Mouse (Mus musculus): ENCODE results near the gene Rps26. TPM values are rescaled to one million over a fixed set of nuclear protein-coding genes. Genes with fewer than 3 reads are reported as not detected.

The Rps26 gene
- 772 and 943 TPM in 2 replicates for polyA plus RNA-seq (2012; rRNA removed)

DNA sequence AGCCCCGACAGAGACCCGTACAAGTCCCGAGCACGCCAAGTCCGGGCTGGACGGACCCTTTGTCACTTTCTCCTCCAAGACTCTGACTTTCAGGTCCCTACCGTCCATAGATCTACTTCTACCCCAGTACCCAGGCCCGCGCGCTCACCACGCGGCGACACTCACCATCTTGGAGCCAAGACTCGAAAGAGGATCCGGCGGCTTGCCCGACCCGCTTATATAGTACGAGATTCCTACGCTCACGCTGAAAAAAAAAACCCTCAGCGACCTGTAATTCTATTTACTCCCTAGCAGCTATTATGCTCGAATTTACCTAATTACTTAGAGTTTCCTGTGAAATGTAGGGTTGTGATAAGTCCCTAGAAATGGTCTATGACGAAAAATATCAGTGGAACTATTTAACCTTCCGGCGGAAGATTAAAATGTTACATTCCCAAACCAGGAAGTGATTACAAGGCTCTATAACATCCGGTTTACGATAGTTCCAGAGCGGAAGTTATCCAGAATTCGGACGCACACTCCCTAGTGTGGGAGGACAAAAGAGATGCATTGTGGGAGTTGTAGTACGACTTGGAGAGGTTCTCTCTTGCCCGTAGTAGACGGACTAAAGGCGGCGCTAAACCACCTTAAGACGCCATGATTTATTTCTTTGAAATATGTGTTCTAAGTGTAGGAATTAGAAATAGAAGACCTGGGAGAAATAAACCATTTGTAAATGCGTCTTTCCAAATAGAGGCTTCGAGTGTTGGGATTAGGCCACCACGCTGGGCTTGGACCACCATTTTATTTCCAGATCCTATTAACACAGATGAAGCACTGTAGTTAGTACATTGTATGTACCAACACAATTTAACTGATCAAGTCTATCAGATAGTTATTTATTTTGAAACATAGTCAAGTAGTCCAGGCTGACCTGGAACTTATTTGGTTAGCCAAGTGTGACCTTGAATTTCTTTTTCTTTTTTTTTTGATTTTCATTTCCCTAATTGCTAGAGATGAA, at the start of gene Rps26:
Rps26 (minus strand) TSS at position 437 of the 1,000 bp plus-strand sequence.

DNA sequence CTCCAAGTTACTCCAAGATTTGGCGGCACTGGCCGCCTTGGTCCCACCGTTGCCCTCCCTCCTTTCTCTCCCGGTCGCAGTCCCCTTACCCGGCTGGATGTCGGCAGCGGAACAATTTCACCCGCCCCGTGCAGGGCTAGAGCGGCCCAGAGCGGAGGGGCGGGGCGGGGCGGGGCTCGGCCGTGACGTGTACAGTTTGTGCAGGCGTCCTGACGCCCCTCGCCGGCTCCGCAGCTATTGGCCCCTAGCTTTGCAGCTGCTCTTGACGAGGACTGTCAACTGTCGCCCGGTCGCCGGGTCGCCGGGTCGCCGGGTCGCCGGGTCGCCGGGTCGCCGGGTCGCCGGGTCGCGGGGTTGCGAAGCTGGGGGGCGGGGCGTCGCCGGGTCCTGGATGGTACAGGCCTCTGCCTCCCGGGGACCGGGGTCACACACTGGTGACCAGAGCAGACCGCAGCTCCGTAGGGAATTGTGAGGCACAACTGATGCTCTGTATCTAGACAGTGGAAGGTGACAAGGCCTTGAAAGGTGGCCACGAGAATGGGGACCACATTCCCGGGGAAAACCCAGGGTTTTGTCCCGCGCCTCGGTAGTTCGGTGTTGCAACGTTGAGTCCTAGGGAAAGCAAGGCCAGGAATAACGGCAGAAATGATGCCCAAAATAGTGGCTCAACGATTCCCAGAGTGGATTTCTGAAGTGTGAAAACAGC, 47.4 kb upstream of the Rps26 start, which contains the start of gene Suox:
Suox (minus strand) TSS at position 311 of the 706 bp plus-strand sequence.

DNA sequence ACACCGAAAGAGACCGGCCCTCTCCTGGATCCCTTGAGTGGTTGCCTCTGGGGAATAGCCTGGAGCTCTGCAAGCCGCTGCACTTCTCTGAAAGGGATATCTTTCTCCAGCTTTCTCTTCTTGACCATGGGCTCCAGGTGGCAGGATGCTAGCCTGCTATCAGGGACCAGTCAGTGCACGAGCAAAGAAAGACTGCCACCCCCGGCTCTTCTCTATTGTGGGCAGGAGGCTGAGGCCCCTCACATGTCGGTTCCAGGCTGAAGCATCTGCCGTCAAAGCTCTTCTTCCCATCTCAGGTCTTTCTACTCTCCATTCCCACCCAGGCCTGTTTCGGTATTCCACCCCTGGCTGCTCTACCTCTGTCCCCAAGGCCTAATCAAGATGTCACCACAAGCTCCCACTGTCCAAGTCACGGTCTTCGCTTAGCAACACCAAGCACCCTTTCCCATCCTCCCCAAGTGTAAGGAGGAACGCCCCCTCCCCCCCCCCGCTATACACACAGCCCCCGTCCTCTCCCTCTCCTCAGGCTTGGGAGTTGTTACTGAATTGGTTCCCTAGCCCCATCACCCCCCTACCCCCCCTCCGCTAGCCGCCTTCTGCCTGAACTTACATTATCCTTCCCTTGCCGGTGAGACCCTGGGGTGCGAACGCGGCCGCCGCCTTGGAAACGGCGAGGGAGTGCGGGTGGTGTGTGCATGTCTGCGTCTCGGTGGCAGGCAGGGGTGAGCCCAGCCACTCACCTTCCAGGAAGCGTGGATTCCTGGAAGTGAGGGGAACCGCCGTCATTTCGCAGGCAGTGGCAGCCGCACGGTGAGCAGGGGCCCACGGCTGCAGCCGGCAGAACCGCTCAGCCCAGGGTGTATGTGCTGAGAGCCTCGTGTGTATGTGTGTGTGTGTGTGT, 18.8 kb upstream of the Rps26 start, which contains the start of gene Ikzf4:
Ikzf4 (minus strand) TSS at position 881 of the 901 bp plus-strand sequence.

DNA sequence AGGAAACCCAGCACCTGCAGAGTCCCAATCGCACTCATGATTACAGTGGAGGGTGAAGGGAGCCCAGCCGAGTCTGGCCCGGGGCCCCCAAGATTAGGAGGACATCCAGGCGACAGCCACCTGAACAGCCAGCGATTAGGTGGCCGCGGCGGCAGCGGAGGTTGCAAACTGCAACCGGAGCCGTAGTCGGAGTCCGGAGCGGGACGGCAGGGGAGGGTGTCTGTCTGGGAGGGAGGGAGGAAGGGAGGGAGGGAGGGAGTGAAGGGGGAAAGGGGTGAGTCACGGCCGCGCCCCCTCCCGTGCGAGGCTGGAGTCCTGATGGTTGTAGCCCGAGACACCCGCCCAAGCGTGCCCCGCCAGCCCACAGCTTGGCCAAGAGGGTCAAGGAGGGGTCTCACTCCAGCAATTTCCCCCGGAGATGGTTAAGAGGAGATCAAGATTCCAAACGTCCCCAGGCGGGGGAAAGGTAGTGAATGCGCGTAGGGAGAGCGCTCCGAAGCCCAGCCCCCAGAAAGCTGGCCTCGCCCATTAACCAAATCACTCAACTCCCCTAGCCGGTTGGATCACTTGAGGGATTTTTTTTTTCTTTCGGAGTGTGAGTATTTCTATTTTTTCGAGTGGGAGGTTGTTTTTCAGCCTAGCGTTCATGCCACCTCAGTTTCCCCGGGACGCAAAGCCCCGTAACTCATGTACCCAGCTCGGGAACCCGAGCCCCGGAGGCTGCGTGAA, 36.9 kb downstream of the Rps26 start, which contains the start of gene Erbb3:
Erbb3 (minus strand) TSS at position 189 of the 729 bp plus-strand sequence.

Other genes starting within 250 kb of the Rps26 start
- gene Ankrd52, start 249.6 kb downstream of the Rps26 start, polyA plus RNA-seq (2012; rRNA removed): 6.6 and 7.5 TPM in 2 replicates
- gene Slc39a5, start 225.5 kb downstream of the Rps26 start, polyA plus RNA-seq (2012; rRNA removed): 27.1 and 33.4 TPM in 2 replicates
- 23.4 and 25.4 TPM in 2 replicates for gene Nabp2, start 215.3 kb downstream of the Rps26 start, polyA plus RNA-seq (2012; rRNA removed)
- 5.3 and 6.0 TPM in 2 replicates for gene Rnf41, start 215.1 kb downstream of the Rps26 start, polyA plus RNA-seq (2012; rRNA removed)
- gene Smarcc2, start 167.5 kb downstream of the Rps26 start, polyA plus RNA-seq (2012; rRNA removed): 29.4 and 31.2 TPM in 2 replicates
- gene Myl6, start 132.6 kb downstream of the Rps26 start, polyA plus RNA-seq (2012; rRNA removed): 684 and 704 TPM in 2 replicates
- gene Myl6b, start 128.1 kb downstream of the Rps26 start, polyA plus RNA-seq (2012; rRNA removed): 1.3 and 2.6 TPM in 2 replicates
- 8.9 and 10.3 TPM in 2 replicates for gene Esyt1, start 100.9 kb downstream of the Rps26 start, polyA plus RNA-seq (2012; rRNA removed)
- 3.4 and 3.9 TPM in 2 replicates for gene Zc3h10, start 79.0 kb downstream of the Rps26 start, polyA plus RNA-seq (2012; rRNA removed)
- 2,339 and 2,756 TPM in 2 replicates for gene Rpl41, start 77.4 kb downstream of the Rps26 start, polyA plus RNA-seq (2012; rRNA removed)
- gene Pa2g4, start 60.8 kb downstream of the Rps26 start, polyA plus RNA-seq (2012; rRNA removed): 134 TPM in 2 replicates
- 1.6 and 1.8 TPM in 2 replicates for gene Erbb3, start 37.1 kb downstream of the Rps26 start, polyA plus RNA-seq (2012; rRNA removed)
- 0.10 and 0.13 TPM in 2 replicates for gene Ikzf4, start 19.2 kb upstream of the Rps26 start, polyA plus RNA-seq (2012; rRNA removed)
- gene Suox, start 47.3 kb upstream of the Rps26 start, polyA plus RNA-seq (2012; rRNA removed): 7.1 and 8.4 TPM in 2 replicates
- gene Rab5b, start 69.5 kb upstream of the Rps26 start, polyA plus RNA-seq (2012; rRNA removed): 18.4 and 20.3 TPM in 2 replicates
- 0.24 and 0.29 TPM in 2 replicates for gene Pmel, start 77.4 kb upstream of the Rps26 start, polyA plus RNA-seq (2012; rRNA removed)
- 37.4 and 45.7 TPM in 2 replicates for gene Cdk2, start 78.3 kb upstream of the Rps26 start, polyA plus RNA-seq (2012; rRNA removed)
- 1.6 and 1.8 TPM in 2 replicates for gene Dgka, start 118.1 kb upstream of the Rps26 start, polyA plus RNA-seq (2012; rRNA removed)
- 18.7 and 21.6 TPM in 2 replicates for gene Pym1, start 121.1 kb upstream of the Rps26 start, polyA plus RNA-seq (2012; rRNA removed)
- 7.4 and 9.2 TPM in 2 replicates for gene Mmp19, start 164.2 kb upstream of the Rps26 start, polyA plus RNA-seq (2012; rRNA removed)
- gene Dnajc14, start 177.3 kb upstream of the Rps26 start, polyA plus RNA-seq (2012; rRNA removed): 5.6 and 7.6 TPM in 2 replicates
- gene Tmem198b, start 177.6 kb upstream of the Rps26 start, polyA plus RNA-seq (2012; rRNA removed): 2.0 and 2.3 TPM in 2 replicates
- gene Sarnp, start 190.6 kb upstream of the Rps26 start, polyA plus RNA-seq (2012; rRNA removed): 77.4 and 83.9 TPM in 2 replicates
- 43.0 and 48.9 TPM in 2 replicates for gene Ormdl2, start 194.9 kb upstream of the Rps26 start, polyA plus RNA-seq (2012; rRNA removed)